15 mouse cellular contexts compared by ENCODE assay signal in the genomic region with DNA sequence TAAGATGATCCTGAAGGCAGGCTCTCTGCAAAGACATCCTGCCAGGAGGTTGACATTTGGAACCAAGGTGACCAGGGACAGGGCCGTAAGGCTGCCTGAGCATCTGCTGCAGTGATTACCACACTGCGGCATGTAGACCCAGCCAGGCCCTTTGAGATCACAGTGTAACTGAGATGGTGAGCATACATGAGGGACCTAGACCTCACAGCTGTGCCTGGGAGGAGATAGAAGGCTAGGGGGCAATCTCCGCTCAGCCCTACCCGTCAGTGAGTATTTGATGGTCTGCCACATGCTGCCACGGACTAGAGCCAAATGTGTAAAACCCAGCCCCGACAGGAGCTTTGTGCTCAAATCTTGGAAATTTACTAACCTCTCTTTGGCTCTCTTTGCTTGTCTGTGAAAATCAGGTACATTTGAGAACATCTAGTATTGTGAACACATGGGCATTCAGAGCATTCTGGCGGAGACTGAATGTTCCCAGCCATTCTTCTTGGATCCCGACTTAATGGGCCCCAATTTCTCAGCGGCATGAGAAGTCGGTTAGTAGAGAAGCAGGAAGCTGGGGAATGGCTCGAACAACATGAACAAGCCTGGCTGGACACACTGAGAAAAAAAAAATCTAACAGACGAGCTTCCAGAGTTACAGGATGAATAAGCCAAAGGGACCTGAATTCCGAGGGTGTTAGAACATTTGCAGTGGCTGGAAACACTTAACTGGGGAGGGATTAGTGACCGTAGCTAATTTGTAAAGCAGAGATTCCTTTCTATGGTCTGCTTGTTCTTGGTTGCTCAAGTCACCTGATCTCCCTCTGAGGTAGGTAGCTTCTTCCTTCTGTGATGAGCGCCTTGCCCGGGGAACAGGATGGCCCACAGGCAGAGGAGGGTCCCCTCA.
A peak's percentile ranks its signal among the peaks of the same experiment; 100 is the strongest.
DNase-seq lines count a peak whose midpoint lies in the region; ATAC-seq and TF ChIP-seq lines count a peak whose summit lies in the region.
"Had no signal": no experiment of that assay in that cellular context is flagged by ENCODE, and none has a peak within 500 bp of the region (broad histone marks: within the 10 kb centered on the region; RNA-seq: fewer than 3 reads in every experiment).

No protein-coding gene starts in this region.

- TF ChIP-seq CTCF in gastrocnemius, adult 2 months (IDR thresholded peaks at IDR 0.05): no peak

- no peak overlapping the region for H3K4me3 ChIP-seq in gastrocnemius, adult 2 months
- H3K4me3 ChIP-seq: kidney, embryonic 15.5 days; liver, embryonic 13.5 days had no signal

- H3K27ac ChIP-seq in gastrocnemius, adult 2 months: peak overlapping the region; percentile 48
- H3K27ac ChIP-seq: kidney, embryonic 15.5 days; liver, embryonic 13.5 days had no signal

- no peak for ATAC-seq in megakaryocyte progenitor cell, adult 5-6 weeks (replicated peaks; ENCODE audit: poor library complexity)
- ATAC-seq: activated CD4-positive, CD25-positive, alpha-beta regulatory T cell, adult 4 months; forebrain, embryonic 16.5 days; inflammation-experienced regulatory T-cells, adult 6 months; lung, postnatal 0 days had no signal

- intact Hi-C loops in gastrocnemius, adult 2 months (cut with DNase I): no loop called here

- no peak for DNase-seq in gastrocnemius, adult 2 months
- DNase-seq in gastrocnemius, postnatal 10 days: no peak
- DNase-seq in right cerebral cortex, adult 18-20 months: peak; percentile 30
- no peak for DNase-seq in right cerebral cortex, postnatal 4 days
- peak; percentile 42 for DNase-seq in fibroblast of lung, adult 2 months (ENCODE audit: low read depth)
- DNase-seq in heart, postnatal 4 days: no peak
- DNase-seq: embryo, embryonic 11 days; heart, adult 11 months; liver, embryonic 13.5 days had no signal

Comparison
In these comparisons a context has a peak if more than half of its experiments do, and no peak if none do; other contexts are left out.
1. DNase-seq: peak in right cerebral cortex, adult 18-20 months (single experiment) and fibroblast of lung, adult 2 months (single experiment); none in gastrocnemius, adult 2 months (single experiment), gastrocnemius, postnatal 10 days (single experiment), right cerebral cortex, postnatal 4 days (single experiment) and heart, postnatal 4 days (single experiment).